Mouse (Mus musculus) testis, adult 2 months (tissue): ENCODE results near the gene Adora3.

Experiments used
- CTCF ChIP-seq: fragments of 200-500 bp; IDR thresholded peaks from 2 replicates; pipeline ENCODE4 v1.5.1; 2012; ENCODE audit warnings: low read depth, mild to moderate bottlenecking, inconsistent platforms, low read length, moderate library complexity; ENCODE audit not compliant: control insufficient read depth, insufficient read depth, insufficient replicate concordance
- POLR2A ChIP-seq: fragments of 200-500 bp; IDR thresholded peaks from 2 replicates; pipeline ENCODE4 v1.6.1; 2012; ENCODE audit warnings: low read depth, mild to moderate bottlenecking, inconsistent platforms, low read length, moderate library complexity; ENCODE audit not compliant: control insufficient read depth

GRCm38 (mm10) chr3:105907956-105908655 is 37.4 kb downstream of the Adora3 start:
- TF ChIP-seq POLR2A = no peak
- no peak for TF ChIP-seq CTCF
